In the genomic region with DNA sequence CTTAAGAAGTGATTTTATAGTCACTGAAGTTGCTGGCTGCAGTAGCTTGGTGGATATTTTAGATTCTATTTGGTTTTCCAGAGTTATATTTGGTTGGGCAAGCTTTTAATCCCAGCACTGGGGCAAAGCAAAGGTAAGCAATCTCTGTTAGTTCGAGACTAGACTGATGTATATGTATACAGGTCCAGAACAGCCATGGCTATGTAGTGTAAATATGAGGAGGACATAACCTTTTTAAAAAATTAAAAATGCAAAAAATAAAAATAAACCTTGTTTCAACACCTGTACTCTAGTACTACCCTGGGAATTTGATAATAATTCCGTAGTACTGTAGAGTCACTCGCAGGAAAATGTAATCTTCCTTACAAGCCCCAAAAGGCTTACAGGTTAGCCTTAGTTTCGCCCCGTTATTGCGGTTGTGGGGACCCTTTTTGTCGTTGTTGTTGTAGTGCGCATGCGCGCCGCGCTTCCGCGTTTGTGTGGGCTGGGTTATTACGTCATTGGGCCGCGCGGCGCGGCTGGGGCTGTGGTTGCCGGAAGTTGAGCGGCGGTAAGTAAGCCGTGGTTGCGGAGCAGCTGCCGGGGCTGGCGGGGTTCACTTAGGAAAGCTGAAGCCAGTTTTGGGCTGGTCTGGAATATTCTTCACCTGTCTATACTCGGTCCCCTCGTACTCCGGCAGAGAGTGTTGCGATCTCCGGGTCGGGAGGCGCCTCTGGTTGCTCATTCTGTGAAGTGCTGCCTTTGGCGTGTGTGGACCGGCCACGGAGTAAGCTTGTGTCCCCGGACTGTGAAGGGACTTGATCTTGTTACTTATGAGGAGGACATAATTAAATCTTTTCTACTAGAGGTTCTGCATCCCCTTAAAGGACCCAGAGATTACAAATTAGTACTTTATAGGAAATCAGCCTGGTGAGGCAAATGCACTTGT, we compare ENCODE assay signal across 7 mouse cellular contexts. TPM values are rescaled to one million over a fixed set of nuclear protein-coding genes. Genes with fewer than 3 reads are reported as not detected.
DNase-seq lines count a peak whose midpoint lies in the region; ATAC-seq and TF ChIP-seq lines count a peak whose summit lies in the region.

A gene (plus strand): TSS at position 497 of the 928 bp plus-strand sequence.

- H3K9ac ChIP-seq in intestine, postnatal 0 days (ENCODE audit: low read depth, low read length) = peak within 1 kb of the TSS; percentile 81
- H3K9ac ChIP-seq in midbrain, embryonic 12.5 days (replicated peaks) = peak within 1 kb of the TSS; percentile 68

- under 1% methylated on average over 38 of the region's 38 CpGs for WGBS in intestine, postnatal 0 days
- WGBS in midbrain, embryonic 12.5 days = under 1% methylated on average over 38 of the region's 38 CpGs
- WGBS in small intestine, adult 2 months = under 1% methylated on average over 38 of the region's 38 CpGs

- no peaks in the 10 kb centered on the region for H3K36me3 ChIP-seq in intestine, postnatal 0 days (ENCODE audit: control insufficient read depth, insufficient read depth)
- H3K36me3 ChIP-seq in midbrain, embryonic 12.5 days = no peaks in the 10 kb centered on the region
- no peaks in the 10 kb centered on the region for H3K36me3 ChIP-seq in small intestine, adult 2 months (ENCODE audit: control insufficient read depth, insufficient read depth, low read length)

- H3K27me3 ChIP-seq in intestine, postnatal 0 days (replicated peaks; ENCODE audit: control insufficient read depth, insufficient read depth, low read length) = no peaks in the 10 kb centered on the region
- no peaks in the 10 kb centered on the region for H3K27me3 ChIP-seq in midbrain, embryonic 12.5 days
- H3K27me3 ChIP-seq in small intestine, adult 2 months (ENCODE audit: control insufficient read depth, insufficient read depth, low read length) = no peaks in the 10 kb centered on the region

- peak; percentile 85 for DNase-seq in adrenal gland, adult 8-10 months
- DNase-seq in embryo, embryonic 9.5 days (ENCODE audit: extremely low spot score) = peak; percentile 93
- no peak for DNase-seq in gonadal fat pad, adult 2 months (ENCODE audit: low read depth)
- peak; percentile 97 for DNase-seq in left cerebral cortex, postnatal 4 days

- intact Hi-C loops in left cerebral cortex, postnatal 4 days (cut with DNase I) = no loop called here

- H3K4me1 ChIP-seq in intestine, postnatal 0 days (replicated peaks; ENCODE audit: control insufficient read depth, insufficient read depth, low read length) = no peaks in the 10 kb centered on the region
- H3K4me1 ChIP-seq in midbrain, embryonic 12.5 days = peaks cover 6% of the 10 kb centered on the region
- no peaks in the 10 kb centered on the region; the same call in 1 of the 2 replicates for H3K4me1 ChIP-seq in small intestine, adult 2 months (ENCODE audit: control insufficient read depth, insufficient read depth, insufficient read length, low read length)

- H3K4me2 ChIP-seq in intestine, postnatal 0 days (replicated peaks; ENCODE audit: low read depth) = peak within 1 kb of the TSS; percentile 86
- H3K4me2 ChIP-seq in midbrain, embryonic 12.5 days (replicated peaks) = peak within 1 kb of the TSS; percentile 90

- H3K9me3 ChIP-seq in intestine, postnatal 0 days (ENCODE audit: control insufficient read depth) = no peaks in the 10 kb centered on the region
- no peaks in the 10 kb centered on the region for H3K9me3 ChIP-seq in midbrain, embryonic 12.5 days

- peak; percentile 87 for ATAC-seq in intestine, postnatal 0 days
- peak; percentile 81 for ATAC-seq in midbrain, embryonic 12.5 days (ENCODE audit: low FRiP score, low read depth)

- peak within 1 kb of the TSS; percentile 82 for H3K4me3 ChIP-seq in intestine, postnatal 0 days (ENCODE audit: low read depth, low read length)
- peak within 1 kb of the TSS; percentile 62 for H3K4me3 ChIP-seq in midbrain, embryonic 12.5 days
- H3K4me3 ChIP-seq in small intestine, adult 2 months (ENCODE audit: low read depth, low read length) = peak within 1 kb of the TSS; percentile 78

- peak; percentile 56 for TF ChIP-seq POLR2A in small intestine, adult 2 months (IDR thresholded peaks at IDR 0.05; ENCODE audit: low read depth, low read length)

- TF ChIP-seq CTCF in intestine, postnatal 0 days (IDR thresholded peaks at IDR 0.05; ENCODE audit: low read depth) = no peak
- TF ChIP-seq CTCF in small intestine, adult 2 months (IDR thresholded peaks at IDR 0.05; ENCODE audit: extremely low read depth, insufficient read length, insufficient replicate concordance, low read depth, low read length) = no peak

- peak within 1 kb of the TSS; percentile 58; the same call in 1 of the 2 replicates for H3K27ac ChIP-seq in intestine, postnatal 0 days (ENCODE audit: low read depth, low read length)
- no peak within 1 kb of the TSS for H3K27ac ChIP-seq in midbrain, embryonic 12.5 days (replicated peaks)
- no peak within 1 kb of the TSS for H3K27ac ChIP-seq in small intestine, adult 2 months (ENCODE audit: insufficient read depth, low read depth, low read length)

RNA-seq across cellular contexts. Expression of the gene that starts here (rescaled TPM):
- 10 to 100 TPM; 34.1 to 42.9 (median 39.6) TPM for total RNA-seq in adrenal gland, adult 8-10 months (2022)
- polyA plus RNA-seq in gonadal fat pad, adult 2 months (2012; rRNA removed) = 33.8 and 34.9 TPM in 2 replicates
- 12.4 TPM in 2 replicates for polyA plus RNA-seq in intestine, postnatal 0 days (2015; fragmentation: Nextera tagmentation; extraction: Ambion mirVana)
- total RNA-seq in left cerebral cortex, postnatal 4 days (2021) = 10 to 100 TPM; 16.4 to 20.3 TPM
- polyA plus RNA-seq in midbrain, embryonic 12.5 days (2016; fragmentation: Nextera tagmentation; extraction: Ambion mirVana) = 19.4 and 19.7 TPM in 2 replicates
- polyA plus RNA-seq in small intestine, adult 2 months (2012; rRNA removed) = 8.3 and 16.0 TPM in 2 replicates
